Mouse (Mus musculus) monocyte, adult 2 months (primary cell): Measurements from ENCODE around the gene Epha2.

Experiments
- DNase-seq, 2 experiments: peaks; one replicate each; pipeline ENCODE4 v3.0.0; 2022; ENCODE audit warnings: low spot score in 2 of 2, low read depth in 1 of 2

Epha2 gene

DNA sequence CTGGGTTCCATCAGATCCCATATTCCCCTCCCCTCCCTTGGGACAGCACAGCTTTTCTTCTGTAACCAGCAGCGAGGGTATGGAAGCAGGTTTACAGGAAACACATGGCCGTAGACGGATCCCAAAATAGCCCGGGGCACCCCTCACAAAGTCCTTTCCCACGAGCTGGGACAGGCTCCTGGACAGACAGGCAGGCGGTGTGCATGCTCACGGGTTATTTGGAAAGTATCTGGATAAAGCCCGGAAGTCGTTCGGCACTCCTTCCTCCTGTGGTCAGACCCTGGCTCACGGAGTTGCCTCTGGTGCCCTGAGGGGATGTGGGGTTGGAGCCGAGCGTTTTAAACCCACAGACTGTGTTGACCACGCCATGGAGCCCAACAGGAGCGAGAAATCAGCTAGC is 24.6 kb downstream of the Epha2 start:
- no peak for DNase-seq

- no peak for DNase-seq
Observed at GRCm38 (mm10) chr4:141327075-141327474, 26.0 kb downstream of the Epha2 start.

GRCm38 (mm10) chr4:141328742-141329141 is 27.7 kb downstream of the Epha2 start:
- DNase-seq = no peak

GRCm38 (mm10) chr4:141329968-141330367 is 28.9 kb downstream of the Epha2 start:
- no peak for DNase-seq

GRCm38 (mm10) chr4:141331446-141331845 is 30.4 kb downstream of the Epha2 start:
- DNase-seq = no peak

GRCm38 (mm10) chr4:141332258-141332657 is 31.2 kb downstream of the Epha2 start:
- DNase-seq = no peak

DNA sequence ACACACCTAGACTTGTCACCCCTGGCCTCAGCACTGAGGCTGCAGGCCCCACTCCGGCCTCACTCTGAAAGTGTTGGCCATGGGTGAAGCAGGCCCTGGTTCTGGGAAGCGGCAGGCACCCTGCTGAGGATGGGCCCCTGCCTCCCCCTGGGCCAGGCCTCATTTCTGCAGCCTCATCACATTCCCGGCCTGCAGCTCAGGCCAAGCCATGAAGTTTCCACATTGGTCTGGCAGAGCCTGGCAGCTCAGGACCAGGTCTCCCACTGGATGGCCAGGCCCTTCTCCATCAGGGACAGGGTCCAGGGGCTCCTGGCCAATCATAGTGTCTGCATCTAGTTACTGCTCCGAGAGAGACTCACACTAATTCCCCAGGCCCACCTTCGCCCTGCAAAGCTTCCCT is 33.7 kb downstream of the Epha2 start:
- DNase-seq = no peak

- no peak for DNase-seq
Observed at GRCm38 (mm10) chr4:141335263-141335796, 34.3 kb downstream of the Epha2 start.

- no peak for DNase-seq
Observed at GRCm38 (mm10) chr4:141336196-141336595, 35.2 kb downstream of the Epha2 start.

- DNase-seq = no peak
Observed at GRCm38 (mm10) chr4:141337986-141338385, 36.9 kb downstream of the Epha2 start.

DNA sequence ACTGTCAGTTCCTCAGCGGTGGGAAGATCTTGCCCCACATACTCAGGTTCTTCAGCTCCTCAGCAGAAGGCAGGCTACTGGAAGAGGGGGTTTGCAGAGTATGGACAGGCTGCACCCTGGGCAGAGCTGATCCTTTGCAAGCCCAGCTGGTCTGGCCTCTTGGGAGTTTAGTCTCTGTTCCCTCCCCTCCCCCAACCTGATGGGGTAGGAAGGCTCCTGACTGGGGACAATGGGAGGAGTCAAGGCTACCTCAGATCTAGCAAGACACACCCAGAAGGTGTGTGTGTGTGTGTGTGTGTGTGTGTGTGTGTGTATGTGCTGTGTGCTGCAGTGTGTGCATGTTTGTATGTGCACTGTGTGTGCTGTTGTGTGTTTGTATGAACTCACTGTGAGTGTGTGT is 37.8 kb downstream of the Epha2 start:
- no peak for DNase-seq

GRCm38 (mm10) chr4:141341477-141341876 is 40.4 kb downstream of the Epha2 start:
- no peak for DNase-seq

GRCm38 (mm10) chr4:141343515-141343914 is 42.5 kb downstream of the Epha2 start:
- no peak for DNase-seq

DNA sequence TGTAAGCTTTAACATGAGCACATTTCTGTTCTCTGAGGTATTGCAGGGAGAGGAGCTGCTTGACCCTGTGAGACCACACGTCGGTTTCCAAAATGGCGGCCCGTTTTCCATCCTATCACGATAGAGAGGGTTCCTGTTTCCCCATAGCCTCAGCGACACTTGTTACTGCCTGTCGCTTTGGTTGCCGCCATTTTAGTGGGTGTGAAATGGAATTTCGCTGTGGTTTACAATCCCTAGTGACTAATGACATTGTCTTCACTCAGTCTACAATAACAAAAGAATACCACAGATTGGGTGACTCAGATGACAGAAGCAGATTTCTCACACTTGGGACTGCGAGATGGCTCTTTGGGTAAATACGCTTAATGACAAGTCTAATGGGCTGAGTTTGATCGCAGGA is 44.2 kb downstream of the Epha2 start:
- no peak for DNase-seq

GRCm38 (mm10) chr4:141347365-141347797 is 46.3 kb downstream of the Epha2 start:
- DNase-seq = no peak

DNA sequence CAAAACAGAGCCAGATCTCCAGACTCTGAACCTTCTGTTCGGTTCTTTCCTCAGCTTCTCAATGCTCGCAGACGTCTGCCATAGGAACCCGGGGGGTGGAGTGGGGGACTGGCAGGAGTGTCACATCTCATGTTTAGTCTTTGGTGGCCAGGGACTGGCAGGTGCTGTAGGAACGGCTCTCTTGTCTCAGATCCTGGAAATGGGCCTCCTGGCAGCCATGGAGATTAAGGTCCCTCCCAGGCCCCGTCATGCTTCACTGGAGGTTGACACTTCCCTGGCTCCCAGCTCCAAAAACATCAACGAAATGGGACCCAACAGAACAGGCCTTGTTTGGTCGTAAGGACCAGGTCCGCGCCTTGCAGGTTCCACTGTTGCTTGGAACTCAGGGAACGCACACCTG is 47.6 kb downstream of the Epha2 start:
- DNase-seq = no peak

DNA sequence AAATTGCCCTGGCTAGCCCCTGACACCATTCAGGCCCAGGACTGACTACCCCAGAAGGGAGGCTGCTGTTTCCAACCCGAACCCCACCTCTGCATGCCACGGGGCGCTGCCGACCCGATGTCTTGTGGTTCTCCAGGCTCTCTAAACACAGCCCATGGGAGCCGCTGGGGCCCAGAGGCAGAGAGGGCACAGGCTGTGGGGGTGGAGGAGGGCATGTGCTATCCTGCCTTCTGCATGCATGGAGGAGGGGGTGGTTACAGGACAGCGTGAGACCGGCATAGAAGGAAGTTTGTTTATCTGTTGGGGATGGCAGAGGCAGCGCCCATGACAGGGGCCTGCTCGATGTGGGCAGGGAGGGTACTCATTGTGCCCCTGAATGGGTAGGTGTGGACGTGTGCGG is 49.0 kb downstream of the Epha2 start:
- no peak for DNase-seq

GRCm38 (mm10) chr4:141351972-141352371 is 50.9 kb downstream of the Epha2 start:
- no peak for DNase-seq

DNA sequence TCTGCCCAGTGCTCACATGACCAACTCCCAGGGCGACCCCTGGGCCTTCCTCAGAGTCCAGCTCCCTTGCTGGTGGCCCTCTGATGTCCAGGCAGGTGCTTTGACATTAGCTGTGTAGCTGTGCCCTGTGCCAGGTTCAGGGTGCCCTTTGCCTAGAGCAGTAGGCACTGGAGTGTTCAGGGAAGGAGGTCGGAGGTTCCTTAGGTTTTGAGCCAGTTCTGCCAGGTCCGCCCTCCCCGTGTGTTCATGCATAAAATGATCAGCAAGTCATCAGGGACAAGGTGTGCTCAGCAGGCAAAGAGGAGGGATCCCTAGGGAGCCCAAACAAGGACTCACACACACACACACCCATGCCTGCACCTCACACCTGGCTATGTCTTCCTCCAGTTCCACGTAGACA is 51.9 kb downstream of the Epha2 start:
- DNase-seq = no peak

DNA sequence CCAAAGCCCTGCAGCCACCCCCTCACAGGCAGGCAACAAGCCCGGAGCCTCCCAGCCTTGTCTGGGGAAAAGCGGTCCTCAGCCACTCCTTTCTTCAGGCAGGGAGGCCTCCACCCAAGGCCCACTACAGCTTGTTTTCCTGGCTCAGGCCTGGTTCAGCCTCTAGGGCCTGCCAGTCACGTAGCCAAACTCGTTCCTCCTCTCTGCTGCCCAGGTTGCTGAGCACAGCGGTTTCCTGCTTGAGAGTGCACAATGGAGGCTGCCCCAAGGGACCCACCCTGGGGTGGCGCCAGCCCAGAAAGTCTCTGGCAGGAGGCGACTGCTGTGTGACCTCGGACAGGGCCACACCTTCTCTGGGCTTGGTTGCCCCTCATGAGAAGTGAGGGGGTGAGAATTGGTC is 52.8 kb downstream of the Epha2 start:
- DNase-seq = no peak

DNA sequence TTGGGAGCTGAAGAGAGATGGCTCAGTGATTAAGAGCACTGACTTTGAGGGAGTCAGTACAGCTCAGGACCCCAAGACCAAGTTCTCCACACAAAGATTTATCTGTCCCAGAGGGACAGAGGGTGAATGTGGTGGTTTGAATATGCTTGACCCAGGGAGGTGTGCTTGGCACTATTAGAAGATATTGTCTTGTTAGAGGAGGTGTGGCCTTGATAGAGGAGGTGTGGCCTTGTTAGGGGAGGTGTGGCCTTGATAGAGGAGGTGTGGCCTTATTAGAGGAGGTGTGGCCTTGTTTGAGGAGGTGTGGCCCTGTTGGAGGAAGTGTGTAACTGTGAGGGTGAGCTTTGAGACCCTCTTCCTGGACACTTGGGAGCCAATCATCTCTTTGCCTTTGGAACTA is 56.8 kb downstream of the Epha2 start:
- DNase-seq = no peak

DNA sequence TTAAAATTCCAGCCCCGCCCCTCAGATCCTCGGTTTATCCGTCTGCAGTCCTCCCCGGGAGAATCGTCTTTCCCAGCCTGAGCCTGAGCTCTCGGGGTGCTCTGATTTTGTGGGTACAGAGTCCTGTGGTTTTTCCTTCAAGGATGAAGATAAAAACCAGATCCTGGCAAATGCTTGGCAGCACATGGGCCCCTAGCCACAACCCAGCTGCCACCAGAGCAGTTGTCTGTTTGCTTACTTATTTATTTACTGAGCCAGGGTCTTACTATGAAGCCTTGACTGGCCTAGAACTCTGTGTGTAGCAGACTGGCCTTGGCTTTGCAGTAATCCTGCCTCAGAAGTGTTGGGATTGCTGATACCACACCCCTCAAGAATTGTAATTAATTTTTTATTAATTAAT is 58.2 kb downstream of the Epha2 start:
- no peak for DNase-seq

DNA sequence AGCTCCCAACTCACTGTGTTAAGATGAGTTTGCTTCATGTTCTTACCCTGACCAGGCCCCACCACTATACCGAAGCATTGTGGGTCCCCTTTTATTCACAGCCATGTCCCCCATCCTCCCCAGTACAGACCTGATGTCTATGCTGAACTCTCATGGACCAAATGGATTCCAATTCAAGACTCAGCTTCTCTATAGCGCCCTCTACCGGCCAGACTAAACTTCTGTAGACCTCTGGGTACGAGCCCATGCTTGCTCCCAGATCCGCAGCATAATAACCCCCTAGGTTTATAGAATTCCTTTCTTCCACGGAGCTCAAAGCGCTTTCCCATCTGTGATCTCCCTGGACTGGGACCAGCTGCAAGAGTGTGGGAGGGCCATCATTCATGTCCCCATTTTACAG is 59.8 kb downstream of the Epha2 start:
- no peak for DNase-seq
